In the genomic region with DNA sequence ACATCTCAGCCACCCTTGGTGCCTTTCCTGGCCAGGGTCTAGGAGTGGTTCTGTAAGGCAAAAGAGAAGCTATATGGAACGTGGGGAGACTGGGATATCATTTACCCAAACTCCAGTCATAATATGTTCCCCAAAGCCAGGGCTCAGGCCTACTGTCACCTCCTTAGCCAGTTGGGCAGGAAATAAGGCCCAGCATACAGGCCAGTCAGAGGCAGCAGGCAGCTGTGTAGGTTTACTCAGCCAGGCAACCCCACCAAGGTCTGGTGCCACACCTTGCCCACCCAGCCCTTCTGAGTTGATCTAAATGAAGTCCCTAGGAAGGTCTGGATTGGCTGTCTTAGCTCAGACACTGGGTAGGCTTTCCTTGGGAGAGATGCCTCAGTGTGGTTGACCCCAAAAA, we compare ENCODE assay signal across 10 mouse cellular contexts. TPM values are rescaled to one million over a fixed set of nuclear protein-coding genes. Genes with fewer than 3 reads are reported as not detected.
DNase-seq lines count a peak whose midpoint lies in the region; ATAC-seq and TF ChIP-seq lines count a peak whose summit lies in the region.
"Had no signal": no experiment of that assay in that cellular context is flagged by ENCODE, and none has a peak within 500 bp of the region (broad histone marks: within the 10 kb centered on the region; RNA-seq: fewer than 3 reads in every experiment).

No protein-coding gene starts in this region.

- H3K27me3 ChIP-seq in heart, postnatal 0 days (ENCODE audit: control insufficient read depth, insufficient read depth, low read length) = no peaks in the 10 kb centered on the region
- no peaks in the 10 kb centered on the region for H3K27me3 ChIP-seq in CH12.LX (replicated peaks)
- no peaks in the 10 kb centered on the region for H3K27me3 ChIP-seq in forebrain, embryonic 13.5 days
- no peaks in the 10 kb centered on the region for H3K27me3 ChIP-seq in limb, embryonic 15.5 days

- dilution Hi-C loops in CH12.LX (cut with MboI; ENCODE audit: extremely low pct_ligation_motif_present, extremely low pct_unique_long_range_greater_than_20kb, low sequenced_read_pairs) = no loop called here

- H3K9ac ChIP-seq in heart, postnatal 0 days (replicated peaks; ENCODE audit: low read depth, low read length) = no peak overlapping the region
- H3K9ac ChIP-seq in CH12.LX (ENCODE audit: insufficient read depth, low read depth) = no peak overlapping the region
- no peak overlapping the region for H3K9ac ChIP-seq in forebrain, embryonic 13.5 days
- H3K9ac ChIP-seq in limb, embryonic 15.5 days = no peak overlapping the region

- no peak for TF ChIP-seq EP300 in heart, postnatal 0 days (IDR thresholded peaks at IDR 0.05; ENCODE audit: low read depth)
- no peak for TF ChIP-seq EP300 in CH12.LX (IDR thresholded peaks at IDR 0.05; ENCODE audit: low read length)

- ATAC-seq in heart, postnatal 0 days (ENCODE audit: insufficient read depth, low read depth) = no peak
- no peak for ATAC-seq in forebrain, embryonic 13.5 days
- no peak for ATAC-seq in limb, embryonic 15.5 days (ENCODE audit: insufficient number of reproducible peaks, low FRiP score, low TSS enrichment, low read depth)
- no peak for ATAC-seq in CD4-positive, CD25-positive, alpha-beta regulatory T cell, adult 4 months

- peak overlapping the region; percentile 92 for H3K27ac ChIP-seq in heart, postnatal 0 days (ENCODE audit: low read depth)
- H3K27ac ChIP-seq in CH12.LX (ENCODE audit: insufficient read depth, low read depth) = peak overlapping the region; percentile 90
- H3K27ac ChIP-seq in forebrain, embryonic 13.5 days = peak overlapping the region; percentile 100; the same call in 1 of the 2 replicates
- 0 out of 2 replicates have a peak overlapping the region, but pooled peaks have one; percentile 2 for H3K27ac ChIP-seq in limb, embryonic 15.5 days

- H3K4me2 ChIP-seq in heart, postnatal 0 days (ENCODE audit: low read depth, low read length) = no peak overlapping the region
- H3K4me2 ChIP-seq in CH12.LX (ENCODE audit: insufficient read depth, low read depth, poor library complexity, severe bottlenecking) = no peak overlapping the region
- H3K4me2 ChIP-seq in forebrain, embryonic 13.5 days = no peak overlapping the region
- H3K4me2 ChIP-seq in limb, embryonic 15.5 days = no peak overlapping the region

- TF ChIP-seq RAD21 in CH12.LX (IDR thresholded peaks at IDR 0.05; ENCODE audit: low read depth, low read length) = no peak

- no peaks in the 10 kb centered on the region for H3K9me3 ChIP-seq in heart, postnatal 0 days (replicated peaks; ENCODE audit: control insufficient read depth, low read length)
- H3K9me3 ChIP-seq in CH12.LX (replicated peaks; ENCODE audit: low read length) = no peaks in the 10 kb centered on the region
- H3K9me3 ChIP-seq in forebrain, embryonic 13.5 days (replicated peaks) = no peaks in the 10 kb centered on the region
- H3K9me3 ChIP-seq in limb, embryonic 15.5 days = no peaks in the 10 kb centered on the region
- H3K9me3 ChIP-seq: G1E had no signal

- no peak for DNase-seq in heart, postnatal 0 days (ENCODE audit: low spot score)
- no peak for DNase-seq in heart, postnatal 4 days
- DNase-seq in CH12.LX (ENCODE audit: extremely low read depth) = no peak
- DNase-seq in adipocyte (ENCODE audit: low spot score) = no peak
- DNase-seq in frontal cortex, postnatal 25 days (ENCODE audit: low spot score in 2 of 2) = no peak
- DNase-seq: gastrocnemius, postnatal 14 days had no signal

- no peak for TF ChIP-seq CTCF in heart, postnatal 0 days (IDR thresholded peaks at IDR 0.05; ENCODE audit: low read depth)
- TF ChIP-seq CTCF in CH12.LX (conservative IDR thresholded peaks at IDR 0.05 in 1 of 2, IDR thresholded peaks at IDR 0.05 in 1 of 2; ENCODE audit: low read depth in 2 of 2, low read length in 2 of 2) = no peak

- peaks cover 62% of the 10 kb centered on the region for H3K4me1 ChIP-seq in heart, postnatal 0 days (ENCODE audit: control insufficient read depth, insufficient read depth)
- H3K4me1 ChIP-seq in CH12.LX (ENCODE audit: control insufficient read depth in 1 of 2, insufficient read depth in 2 of 2) = peaks cover 59 to 77% of the 10 kb centered on the region in 2 experiments
- peaks cover 69% of the 10 kb centered on the region for H3K4me1 ChIP-seq in forebrain, embryonic 13.5 days
- H3K4me1 ChIP-seq in limb, embryonic 15.5 days = peaks cover 73% of the 10 kb centered on the region

- no peaks in the 10 kb centered on the region for H3K79me2 ChIP-seq in CH12.LX (replicated peaks; ENCODE audit: control insufficient read depth, extremely low read depth, insufficient read depth, poor library complexity, severe bottlenecking)

- H3K4me3 ChIP-seq in heart, postnatal 0 days (ENCODE audit: low read depth, low read length) = no peak overlapping the region
- no peak overlapping the region for H3K4me3 ChIP-seq in CH12.LX (replicated peaks in 1 of 3; ENCODE audit: low read depth in 2 of 3, low read length in 2 of 3, poor library complexity in 1 of 3)
- no peak overlapping the region for H3K4me3 ChIP-seq in forebrain, embryonic 13.5 days
- no peak overlapping the region for H3K4me3 ChIP-seq in limb, embryonic 15.5 days

- peaks cover 17% of the 10 kb centered on the region for H3K36me3 ChIP-seq in heart, postnatal 0 days (replicated peaks; ENCODE audit: control insufficient read depth, insufficient read depth, low read length)
- peaks cover 15 to 18% of the 10 kb centered on the region in 2 experiments for H3K36me3 ChIP-seq in CH12.LX (replicated peaks in 1 of 2; ENCODE audit: control insufficient read depth in 1 of 2, insufficient read depth in 1 of 2, low read length in 1 of 2)
- H3K36me3 ChIP-seq in forebrain, embryonic 13.5 days (ENCODE audit: poor library complexity, severe bottlenecking) = peaks cover 3% of the 10 kb centered on the region
- H3K36me3 ChIP-seq in limb, embryonic 15.5 days = peaks cover 21% of the 10 kb centered on the region

- TF ChIP-seq POLR2A in CH12.LX (IDR thresholded peaks at IDR 0.05; ENCODE audit: low read depth, low read length) = no peak

- WGBS in heart, postnatal 0 days = 87% methylated on average over 1 of the region's 1 CpGs
- 88% methylated on average over 1 of the region's 1 CpGs for WGBS in forebrain, embryonic 13.5 days
- WGBS in limb, embryonic 15.5 days = 82% methylated on average over 1 of the region's 1 CpGs

- in situ Hi-C loops in CH12.LX (cut with MboI; ENCODE audit: low pct_ligation_motif_present, low pct_unique_long_range_greater_than_20kb, low sequenced_read_pairs) = loop anchor here (25.0 kb wide), 1 partner anchor 486 kb away; the partner anchor contains the start of gene Gm17455

TF ChIP-seq in CH12.LX, 34 proteins besides CTCF, POLR2A, EP300 and RAD21:
- TF ChIP-seq JUN (IDR thresholded peaks at IDR 0.05; ENCODE audit: insufficient read depth, low read depth, low read length) = no peak
- no peak for TF ChIP-seq ZKSCAN1 (IDR thresholded peaks at IDR 0.05; ENCODE audit: borderline replicate concordance, low read depth, low read length)
- TF ChIP-seq ZNF384 (IDR thresholded peaks at IDR 0.05; ENCODE audit: low read depth, low read length) = no peak
- no peak for TF ChIP-seq USF2 (conservative IDR thresholded peaks at IDR 0.05; ENCODE audit: low read depth, low read length)
- no peak for TF ChIP-seq RCOR1 (conservative IDR thresholded peaks at IDR 0.05; ENCODE audit: low read depth, low read length)
- TF ChIP-seq NRF1 (IDR thresholded peaks at IDR 0.05; ENCODE audit: low read depth, low read length) = no peak
- TF ChIP-seq MEF2A (IDR thresholded peaks at IDR 0.05; ENCODE audit: borderline replicate concordance, low read depth, low read length) = no peak
- no peak for TF ChIP-seq MAFK (IDR thresholded peaks at IDR 0.05; ENCODE audit: insufficient replicate concordance, low read length)
- TF ChIP-seq MAZ (IDR thresholded peaks at IDR 0.05; ENCODE audit: low read depth, low read length) = no peak
- TF ChIP-seq CHD1 (IDR thresholded peaks at IDR 0.05; ENCODE audit: low read depth, low read length) = no peak
- TF ChIP-seq ETS1 (conservative IDR thresholded peaks at IDR 0.05; ENCODE audit: low read depth, low read length) = no peak
- no peak for TF ChIP-seq PAX5 (IDR thresholded peaks at IDR 0.05; ENCODE audit: low read length)
- TF ChIP-seq BHLHE40 (IDR thresholded peaks at IDR 0.05; ENCODE audit: low read depth, low read length) = no peak
- TF ChIP-seq TCF12 (IDR thresholded peaks at IDR 0.05; ENCODE audit: low read depth, low read length) = no peak
- no peak for TF ChIP-seq MYC (IDR thresholded peaks at IDR 0.05; ENCODE audit: low read depth, low read length)
- TF ChIP-seq MXI1 (IDR thresholded peaks at IDR 0.05; ENCODE audit: low read depth, low read length) = no peak
- no peak for TF ChIP-seq IRF4 (IDR thresholded peaks at IDR 0.05; ENCODE audit: low read depth, low read length)
- no peak for TF ChIP-seq TBP (conservative IDR thresholded peaks at IDR 0.05; ENCODE audit: low read depth, low read length)

RNA-seq across cellular contexts. Expression of gene Dnajb12, which starts 22.1 kb away (rescaled TPM):
- total RNA-seq in heart, postnatal 0 days (2014; rRNA removed; ENCODE audit: low replicate concordance) = 48.5 and 50.0 TPM in 2 replicates
- polyA plus RNA-seq in heart, postnatal 0 days (2015; fragmentation: Nextera tagmentation; extraction: Ambion mirVana) = 18.4 and 18.5 TPM in 2 replicates
- 10 to 100 TPM; 39.6 to 41.1 TPM for total RNA-seq in heart, postnatal 4 days (2021)
- total RNA-seq in CH12.LX (2012; rRNA removed) = 17.0 and 21.5 TPM in 2 replicates
- total RNA-seq in CH12.LX (2014; rRNA removed) = 13.1 and 13.9 TPM in 2 replicates
- 30.3 and 35.9 TPM in 2 replicates for polyA plus RNA-seq in CH12.LX (2012; ENCODE audit: insufficient read length, low read depth)
- polyA plus RNA-seq in forebrain, embryonic 13.5 days (2015; fragmentation: Nextera tagmentation; extraction: Ambion mirVana) = 16.9 and 18.4 TPM in 2 replicates
- 19.5 and 22.9 TPM in 2 replicates for polyA plus RNA-seq in limb, embryonic 15.5 days (2015; fragmentation: Nextera tagmentation; extraction: Ambion mirVana)
- 10 to 100 TPM; 19.1 to 25.2 TPM for polyA plus RNA-seq in CD4-positive, CD25-positive, alpha-beta regulatory T cell, adult 4 months (2017; shearing (Covaris generic))

RNA-seq across cellular contexts. Expression of gene Ddit4, which starts 50.2 kb away (rescaled TPM):
- 30.3 and 35.6 TPM in 2 replicates for total RNA-seq in heart, postnatal 0 days (2014; rRNA removed; ENCODE audit: low replicate concordance)
- 17.0 and 17.4 TPM in 2 replicates for polyA plus RNA-seq in heart, postnatal 0 days (2015; fragmentation: Nextera tagmentation; extraction: Ambion mirVana)
- 10 to 100 TPM; 31.4 to 36.9 TPM for total RNA-seq in heart, postnatal 4 days (2021)
- total RNA-seq in CH12.LX (2012; rRNA removed) (45.7 and 136 TPM in 2 replicates), CH12.LX (2014; rRNA removed) (37.5 and 50.6 TPM in 2 replicates)
- 38.9 and 39.5 TPM in 2 replicates for polyA plus RNA-seq in CH12.LX (2012; ENCODE audit: insufficient read length, low read depth)
- polyA plus RNA-seq in forebrain, embryonic 13.5 days (2015; fragmentation: Nextera tagmentation; extraction: Ambion mirVana) = 69.3 and 71.3 TPM in 2 replicates
- polyA plus RNA-seq in limb, embryonic 15.5 days (2015; fragmentation: Nextera tagmentation; extraction: Ambion mirVana) = 63.6 and 77.1 TPM in 2 replicates
- polyA plus RNA-seq in CD4-positive, CD25-positive, alpha-beta regulatory T cell, adult 4 months (2017; shearing (Covaris generic)) = 10 to 100 TPM; 16.6 to 32.8 TPM

Comparison
In these comparisons a context has a peak if more than half of its experiments do, and no peak if none do; other contexts are left out.
1. H3K27ac ChIP-seq: peak in every context shown above with its lines; median percentile 100 in forebrain, embryonic 13.5 days; 92 in heart, postnatal 0 days; 90 in CH12.LX; 2 in limb, embryonic 15.5 days.